9 mouse cellular contexts compared by ENCODE assay signal in genomic region chr11:33146143-33146497, GRCm38 (mm10). TPM values are rescaled to one million over a fixed set of nuclear protein-coding genes. Genes with fewer than 3 reads are reported as not detected.
DNase-seq lines count a peak whose midpoint lies in the region; ATAC-seq lines count a peak whose summit lies in the region.
"Had no signal": no experiment of that assay in that cellular context is flagged by ENCODE, and none has a peak within 500 bp of the region (broad histone marks: within the 10 kb centered on the region; RNA-seq: fewer than 3 reads in every experiment).

No protein-coding gene starts in this region.

- no peak overlapping the region for H3K9ac ChIP-seq in forebrain, embryonic 13.5 days
- H3K9ac ChIP-seq in heart, embryonic 14.5 days (ENCODE audit: low read length) = peak overlapping the region; percentile 59; the same call in 1 of the 2 replicates
- H3K9ac ChIP-seq in kidney, embryonic 16.5 days (replicated peaks; ENCODE audit: low read length) = no peak overlapping the region
- no peak overlapping the region for H3K9ac ChIP-seq in limb, embryonic 13.5 days

- peaks cover 18% of the 10 kb centered on the region for H3K36me3 ChIP-seq in forebrain, embryonic 13.5 days (ENCODE audit: poor library complexity, severe bottlenecking)
- peaks cover 20% of the 10 kb centered on the region for H3K36me3 ChIP-seq in heart, embryonic 14.5 days (ENCODE audit: control insufficient read depth, insufficient read depth, low read length)
- peaks cover 17% of the 10 kb centered on the region for H3K36me3 ChIP-seq in kidney, embryonic 16.5 days (ENCODE audit: insufficient read depth, low read length)
- peaks cover 17% of the 10 kb centered on the region for H3K36me3 ChIP-seq in limb, embryonic 13.5 days

- H3K4me3 ChIP-seq in forebrain, embryonic 13.5 days = peak overlapping the region; percentile 50
- peak overlapping the region in 1 of 2 experiments; percentile 66; a peak in 1 of 4 replicates for H3K4me3 ChIP-seq in heart, embryonic 14.5 days (ENCODE audit: control insufficient read depth in 1 of 2, insufficient read depth in 1 of 2, low read depth in 1 of 2, low read length in 2 of 2)
- no peak overlapping the region for H3K4me3 ChIP-seq in kidney, embryonic 16.5 days (ENCODE audit: low read length)
- peak overlapping the region; percentile 69 for H3K4me3 ChIP-seq in limb, embryonic 13.5 days

- DNase-seq in ovary, adult 18-20 months (ENCODE audit: low spot score) = peak; percentile 67
- DNase-seq in ovary, postnatal 14 days (ENCODE audit: low spot score) = no peak
- DNase-seq in right cerebral cortex, adult 2 months (ENCODE audit: low spot score in 2 of 2) = peak; percentile 87
- no peak for DNase-seq in B cell, adult 2 months

- H3K4me2 ChIP-seq in forebrain, embryonic 13.5 days = peak overlapping the region; percentile 74
- peak overlapping the region; percentile 67 for H3K4me2 ChIP-seq in heart, embryonic 14.5 days (ENCODE audit: low read length)
- H3K4me2 ChIP-seq in kidney, embryonic 16.5 days (replicated peaks; ENCODE audit: low read depth, low read length) = 0 out of 2 replicates have a peak overlapping the region, but pooled peaks have one; percentile 10
- H3K4me2 ChIP-seq in limb, embryonic 13.5 days (replicated peaks) = peak overlapping the region; percentile 89

- H3K9me3 ChIP-seq in forebrain, embryonic 13.5 days (replicated peaks) = no peaks in the 10 kb centered on the region
- H3K9me3 ChIP-seq in heart, embryonic 14.5 days (ENCODE audit: control insufficient read depth, low read length) = no peaks in the 10 kb centered on the region
- no peaks in the 10 kb centered on the region for H3K9me3 ChIP-seq in kidney, embryonic 16.5 days (ENCODE audit: low read length)
- no peaks in the 10 kb centered on the region for H3K9me3 ChIP-seq in limb, embryonic 13.5 days

- ATAC-seq in forebrain, embryonic 13.5 days = peak; percentile 62
- peak; percentile 73 for ATAC-seq in heart, embryonic 14.5 days (ENCODE audit: insufficient number of reproducible peaks, insufficient read depth, low FRiP score, low read depth)
- no peak for ATAC-seq in kidney, embryonic 16.5 days (ENCODE audit: low FRiP score, low TSS enrichment)
- peak; percentile 56 for ATAC-seq in limb, embryonic 13.5 days (ENCODE audit: low FRiP score, low read depth)

- peaks cover 38% of the 10 kb centered on the region for H3K4me1 ChIP-seq in forebrain, embryonic 13.5 days
- H3K4me1 ChIP-seq in heart, embryonic 14.5 days (ENCODE audit: control insufficient read depth in 2 of 2, insufficient read depth in 2 of 2, low read length in 2 of 2) = peaks cover 41 to 51% of the 10 kb centered on the region in 2 experiments
- H3K4me1 ChIP-seq in kidney, embryonic 16.5 days (ENCODE audit: insufficient read depth, low read length) = peaks cover 34% of the 10 kb centered on the region
- peaks cover 56% of the 10 kb centered on the region for H3K4me1 ChIP-seq in limb, embryonic 13.5 days

- peak overlapping the region; percentile 19; the same call in 1 of the 2 replicates for H3K27ac ChIP-seq in forebrain, embryonic 13.5 days
- H3K27ac ChIP-seq in heart, embryonic 14.5 days (replicated peaks in 1 of 2; ENCODE audit: control insufficient read depth in 1 of 2, insufficient read depth in 1 of 2, low read depth in 2 of 2, low read length in 2 of 2) = peak overlapping the region; percentile 83 to 91
- no peak overlapping the region for H3K27ac ChIP-seq in kidney, embryonic 16.5 days (ENCODE audit: low read length)
- H3K27ac ChIP-seq in limb, embryonic 13.5 days = peak overlapping the region; percentile 87; the same call in 1 of the 2 replicates

- peaks cover 35% of the 10 kb centered on the region for H3K27me3 ChIP-seq in forebrain, embryonic 13.5 days
- H3K27me3 ChIP-seq in heart, embryonic 14.5 days (ENCODE audit: control insufficient read depth, insufficient read depth, low read length) = peaks cover 8% of the 10 kb centered on the region; the same call in 1 of the 2 replicates
- H3K27me3 ChIP-seq in kidney, embryonic 16.5 days (ENCODE audit: insufficient read depth, low read length) = peaks cover 19% of the 10 kb centered on the region
- H3K27me3 ChIP-seq in limb, embryonic 13.5 days = peaks cover 38% of the 10 kb centered on the region

- WGBS in forebrain, embryonic 13.5 days = 3% methylated on average over 8 of the region's 9 CpGs
- 4% methylated on average over 8 of the region's 9 CpGs for WGBS in heart, embryonic 14.5 days
- WGBS in kidney, embryonic 16.5 days = 9% methylated on average over 8 of the region's 9 CpGs
- WGBS in limb, embryonic 13.5 days = 0% methylated on average over 8 of the region's 9 CpGs

RNA-seq across cellular contexts. Expression of gene Fgf18, which starts 1.1 kb away (rescaled TPM):
- 1.6 and 2.9 TPM in 2 replicates for polyA plus RNA-seq in forebrain, embryonic 13.5 days (2015; fragmentation: Nextera tagmentation; extraction: Ambion mirVana)
- polyA plus RNA-seq in heart, embryonic 14.5 days (2014; fragmentation: Nextera tagmentation; extraction: Ambion mirVana) = 7.9 and 9.5 TPM in 2 replicates
- 1.7 and 2.1 TPM in 2 replicates for polyA plus RNA-seq in kidney, embryonic 16.5 days (2015; fragmentation: Nextera tagmentation; extraction: Ambion mirVana)
- 17.0 and 18.8 TPM in 2 replicates for polyA plus RNA-seq in limb, embryonic 13.5 days (2015; fragmentation: Nextera tagmentation; extraction: Ambion mirVana)
- polyA plus RNA-seq: liver, adult 2 months had no signal

RNA-seq across cellular contexts. Expression of gene Npm1, which starts 16.9 kb away (rescaled TPM):
- 786 and 829 TPM in 2 replicates for polyA plus RNA-seq in forebrain, embryonic 13.5 days (2015; fragmentation: Nextera tagmentation; extraction: Ambion mirVana)
- 465 and 517 TPM in 2 replicates for polyA plus RNA-seq in heart, embryonic 14.5 days (2014; fragmentation: Nextera tagmentation; extraction: Ambion mirVana)
- polyA plus RNA-seq in kidney, embryonic 16.5 days (2015; fragmentation: Nextera tagmentation; extraction: Ambion mirVana) = 999 and 1,010 TPM in 2 replicates
- 1,176 and 1,233 TPM in 2 replicates for polyA plus RNA-seq in limb, embryonic 13.5 days (2015; fragmentation: Nextera tagmentation; extraction: Ambion mirVana)

RNA-seq across cellular contexts. Expression of gene Tlx3, which starts 57.3 kb away (rescaled TPM):
- 0.15 TPM in 1 of 2 replicates, not detected in the other for polyA plus RNA-seq in forebrain, embryonic 13.5 days (2015; fragmentation: Nextera tagmentation; extraction: Ambion mirVana)
- 0.18 TPM in 1 of 2 replicates, not detected in the other for polyA plus RNA-seq in heart, embryonic 14.5 days (2014; fragmentation: Nextera tagmentation; extraction: Ambion mirVana)
- 0.14 TPM in 1 of 2 replicates, not detected in the other for polyA plus RNA-seq in kidney, embryonic 16.5 days (2015; fragmentation: Nextera tagmentation; extraction: Ambion mirVana)
- polyA plus RNA-seq in limb, embryonic 13.5 days (2015; fragmentation: Nextera tagmentation; extraction: Ambion mirVana) = not detected in 2 replicates
- polyA plus RNA-seq: liver, adult 2 months had no signal

Comparison
In these comparisons a context has a peak if more than half of its experiments do, and no peak if none do; other contexts are left out.
1. DNase-seq: peak in ovary, adult 18-20 months (single experiment) and right cerebral cortex, adult 2 months (2 of 2); none in ovary, postnatal 14 days (single experiment) and B cell, adult 2 months (0 of 2).
2. H3K4me2 ChIP-seq: peak in every context shown above with its lines; median percentile 89 in limb, embryonic 13.5 days; 74 in forebrain, embryonic 13.5 days; 67 in heart, embryonic 14.5 days; 10 in kidney, embryonic 16.5 days.